Mouse (Mus musculus) liver, embryonic 11.5 days (tissue): ENCODE results near the gene Aire. TPM values are rescaled to one million over a fixed set of nuclear protein-coding genes. Genes with fewer than 3 reads are reported as not detected.
A peak's percentile ranks its signal among the peaks of the same experiment; 100 is the strongest.
"Not testable (repeated sequence)": the region's sequence is repeated elsewhere in the genome, so short reads cannot be mapped to it uniquely, and the experiment has no call there.

Source experiments
- ATAC-seq: fragments of 200-750 bp; cut with Nextera tagmentation; replicated peaks from 2 replicates; pipeline ENCODE4 v1.8.0; 2017; ENCODE audit warnings: moderate number of reproducible peaks, mild to moderate bottlenecking, moderate TSS enrichment, moderate library complexity; ENCODE audit not compliant: low FRiP score
- DNase-seq: peaks from one replicate; pipeline ENCODE4 v3.0.0-alpha.2; 2017; ENCODE audit warnings: low spot score
- H3K27ac ChIP-seq: fragments of 300-500 bp; sonication (generic); 2 replicates; pipeline ENCODE4 v1.5.1; 2014; ENCODE audit warnings: mild to moderate bottlenecking, low read depth, low read length, control low read depth
- H3K27me3 ChIP-seq: fragments of 300-500 bp; sonication (generic); replicated peaks from 2 replicates; pipeline ENCODE4 v1.6.1; 2014; ENCODE audit warnings: low read length, mixed read lengths; ENCODE audit not compliant: control insufficient read depth, insufficient read depth
- H3K36me3 ChIP-seq: fragments of 300-500 bp; sonication (generic); 2 replicates; pipeline ENCODE4 v1.6.1; 2014; ENCODE audit warnings: mild to moderate bottlenecking, low read length, moderate library complexity, mixed read lengths; ENCODE audit not compliant: control insufficient read depth, insufficient read depth
- H3K4me1 ChIP-seq: fragments of 300-500 bp; sonication (generic); replicated peaks from 2 replicates; pipeline ENCODE4 v1.6.1; 2014; ENCODE audit warnings: low read length, mixed read lengths; ENCODE audit not compliant: control insufficient read depth, insufficient read depth
- H3K4me2 ChIP-seq: fragments of 300-500 bp; sonication (generic); 2 replicates; pipeline ENCODE4 v1.6.1; 2014; ENCODE audit warnings: mild to moderate bottlenecking, control low read depth, moderate library complexity
- H3K4me3 ChIP-seq: fragments of 300-500 bp; sonication (generic); 2 replicates; pipeline ENCODE4 v1.5.1; 2014; ENCODE audit warnings: low read depth, low read length, control low read depth
- H3K9ac ChIP-seq: fragments of 300-500 bp; sonication (generic); 2 replicates; pipeline ENCODE4 v1.6.1; 2014; ENCODE audit warnings: low read depth, low read length, control low read depth
- H3K9me3 ChIP-seq: fragments of 300-500 bp; sonication (generic); 2 replicates; pipeline ENCODE4 v1.6.1; 2016; ENCODE audit warnings: low read length, inconsistent platforms, mixed read lengths; ENCODE audit not compliant: control insufficient read depth
- WGBS: fragments of 180-500 bp; shearing (Covaris S2); extraction: QIAGEN DNeasy Blood & Tissue Kit; methylation state at CpG from one replicate; pipeline ENCODE4 v1.1.7; 2014; 5-methylcytosine and 5-hydroxymethylcytosine counted together
- polyA plus RNA-seq: library from polyadenylated mRNA; unstranded; fragments of >200 nt; fragmentation: Nextera tagmentation; extraction: Ambion mirVana; gene quantifications from 2 replicates; pipeline ENCODE4 v1.2.1, GENCODE M21; 2014

Gene Aire
- polyA plus RNA-seq, 1 experiment from 2014 or later = 0.51 TPM

GRCm38 (mm10) chr10:78019291-78019690, 24.1 kb downstream of the Aire start:
- 84% methylated on average over 4 of the region's 4 CpGs for WGBS
- no peaks in the 10 kb centered on the region for H3K36me3 ChIP-seq
- no peak for ATAC-seq
- 0 out of 2 replicates have a peak, but pooled peaks cover 5% of the 10 kb centered on the region for H3K27me3 ChIP-seq
- H3K4me3 ChIP-seq = no peak overlapping the region
- H3K9ac ChIP-seq = no peak overlapping the region
- no peak for DNase-seq
- peaks cover 2% of the 10 kb centered on the region; the same call in 1 of the 2 replicates for H3K4me1 ChIP-seq
- H3K4me2 ChIP-seq = peak overlapping the region; percentile 64; the same call in 1 of the 2 replicates
- no peaks in the 10 kb centered on the region; the same call in 1 of the 2 replicates for H3K9me3 ChIP-seq
- no peak overlapping the region for H3K27ac ChIP-seq

GRCm38 (mm10) chr10:78018797-78019203, 24.6 kb downstream of the Aire start:
- WGBS = 19% methylated on average over 19 of the region's 19 CpGs
- Histone ChIP-seq H3K9ac (no peak overlapping the region), H3K9me3 (no peaks in the 10 kb centered on the region; the same call in 1 of the 2 replicates), H3K4me2 (peak overlapping the region; percentile 64), H3K27ac (no peak overlapping the region), H3K4me3 (peak overlapping the region; percentile 24), H3K36me3 (no peaks in the 10 kb centered on the region), H3K4me1 (peaks cover 2% of the 10 kb centered on the region; the same call in 1 of the 2 replicates), H3K27me3 (0 out of 2 replicates have a peak, but pooled peaks cover 5% of the 10 kb centered on the region)
- peak; percentile 78 for DNase-seq
- peak; percentile 82 for ATAC-seq

- 60% methylated on average over 5 of the region's 5 CpGs for WGBS
- H3K36me3 ChIP-seq = no peaks in the 10 kb centered on the region
- no peak for ATAC-seq
Observed at GRCm38 (mm10) chr10:78016366-78016765, 27.0 kb downstream of the Aire start.

GRCm38 (mm10) chr10:78015489-78015888, 27.9 kb downstream of the Aire start:
- Histone ChIP-seq H3K36me3 (no peaks in the 10 kb centered on the region), H3K9me3 (no peaks in the 10 kb centered on the region; the same call in 1 of the 2 replicates), H3K4me3 (no peak overlapping the region), H3K27me3 (0 out of 2 replicates have a peak, but pooled peaks cover 5% of the 10 kb centered on the region), H3K4me2 (no peak overlapping the region), H3K27ac (no peak overlapping the region), H3K4me1 (peaks cover 6% of the 10 kb centered on the region; the same call in 1 of the 2 replicates), H3K9ac (no peak overlapping the region)
- DNase-seq (no peak), ATAC-seq (no peak)
- WGBS = 88% methylated on average over 1 of the region's 1 CpGs

More at GRCm38 (mm10) chr10:78016366-78016765, 27.0 kb downstream of the Aire start:
- Histone ChIP-seq H3K4me3 (no peak overlapping the region), H3K9me3 (no peaks in the 10 kb centered on the region; the same call in 1 of the 2 replicates), H3K9ac (no peak overlapping the region), H3K4me1 (peaks cover 2% of the 10 kb centered on the region; the same call in 1 of the 2 replicates), H3K4me2 (no peak overlapping the region), H3K27ac (no peak overlapping the region), H3K27me3 (0 out of 2 replicates have a peak, but pooled peaks cover 5% of the 10 kb centered on the region)
- DNase-seq = no peak

GRCm38 (mm10) chr10:78012661-78013495, 30.5 kb downstream of the Aire start:
- 0 out of 2 replicates have a peak, but pooled peaks cover 2% of the 10 kb centered on the region for H3K36me3 ChIP-seq
- ATAC-seq (no peak), DNase-seq (no peak)
- H3K4me2 ChIP-seq = no peak overlapping the region
- H3K27ac ChIP-seq = no peak overlapping the region
- no peak overlapping the region for H3K4me3 ChIP-seq
- H3K9me3 ChIP-seq = no peaks in the 10 kb centered on the region; the same call in 1 of the 2 replicates
- no peak overlapping the region for H3K9ac ChIP-seq
- peaks cover 13% of the 10 kb centered on the region for H3K4me1 ChIP-seq
- WGBS = 87% methylated on average over 18 of the region's 18 CpGs
- H3K27me3 ChIP-seq = 0 out of 2 replicates have a peak, but pooled peaks cover 5% of the 10 kb centered on the region

GRCm38 (mm10) chr10:78011116-78011515, 32.3 kb downstream of the Aire start:
- H3K4me3 ChIP-seq, H3K9ac ChIP-seq, H3K36me3 ChIP-seq, H3K9me3 ChIP-seq, H3K27me3 ChIP-seq, H3K27ac ChIP-seq, ATAC-seq, DNase-seq: not testable (repeated sequence)
- Histone ChIP-seq H3K4me2 (peak overlapping the region; percentile 98; the same call in 1 of the 2 replicates), H3K4me1 (peaks cover 31% of the 10 kb centered on the region)
- WGBS = 93% methylated on average over 5 of the region's 5 CpGs

- Histone ChIP-seq H3K4me2 (peak overlapping the region; percentile 98), H3K27ac (no peak overlapping the region), H3K27me3 (no peaks in the 10 kb centered on the region), H3K4me3 (peak overlapping the region; percentile 87), H3K36me3 (0 out of 2 replicates have a peak, but pooled peaks cover 2% of the 10 kb centered on the region), H3K9ac (peak overlapping the region; percentile 49), H3K4me1 (peaks cover 39% of the 10 kb centered on the region), H3K9me3 (no peaks in the 10 kb centered on the region; the same call in 1 of the 2 replicates)
- DNase-seq = no peak
- 15% methylated on average over 10 of the region's 10 CpGs for WGBS
- no peak for ATAC-seq
Observed at GRCm38 (mm10) chr10:78010335-78010734, 33.1 kb downstream of the Aire start.

- no peak for DNase-seq
- peak within 1 kb of the TSS; percentile 87 for H3K4me3 ChIP-seq
- H3K36me3 ChIP-seq = peaks cover 6% of the 10 kb centered on the region; the same call in 1 of the 2 replicates
- H3K4me2 ChIP-seq = peak within 1 kb of the TSS; percentile 98
- H3K27ac ChIP-seq = peak within 1 kb of the TSS; percentile 100
- ATAC-seq = peak; percentile 2; the same call in 1 of the 2 replicates
- H3K27me3 ChIP-seq = no peaks in the 10 kb centered on the region
- WGBS = under 1% methylated on average over 9 of the region's 9 CpGs
- H3K9me3 ChIP-seq = no peaks in the 10 kb centered on the region; the same call in 1 of the 2 replicates
- peaks cover 43% of the 10 kb centered on the region for H3K4me1 ChIP-seq
- peak within 1 kb of the TSS; percentile 98 for H3K9ac ChIP-seq
Observed at GRCm38 (mm10) chr10:78009945-78010293, 33.5 kb downstream of the Aire start, which contains the start of gene Pfkl. TSS of gene Pfkl (minus strand) at chr10:78010083.
